Mouse (Mus musculus) CD4-positive, CD25-positive, alpha-beta regulatory T cell, adult 2 months (primary cell): ENCODE results near the gene Tmem240.
"Not testable (repeated sequence)": the region's sequence is repeated elsewhere in the genome, so short reads cannot be mapped to it uniquely, and the experiment has no call there.

Experiments
- DNase-seq: peaks from one replicate; pipeline ENCODE4 v3.0.0-alpha.2; 2012; ENCODE audit warnings: low read depth, low spot score

Tmem240 gene

DNA sequence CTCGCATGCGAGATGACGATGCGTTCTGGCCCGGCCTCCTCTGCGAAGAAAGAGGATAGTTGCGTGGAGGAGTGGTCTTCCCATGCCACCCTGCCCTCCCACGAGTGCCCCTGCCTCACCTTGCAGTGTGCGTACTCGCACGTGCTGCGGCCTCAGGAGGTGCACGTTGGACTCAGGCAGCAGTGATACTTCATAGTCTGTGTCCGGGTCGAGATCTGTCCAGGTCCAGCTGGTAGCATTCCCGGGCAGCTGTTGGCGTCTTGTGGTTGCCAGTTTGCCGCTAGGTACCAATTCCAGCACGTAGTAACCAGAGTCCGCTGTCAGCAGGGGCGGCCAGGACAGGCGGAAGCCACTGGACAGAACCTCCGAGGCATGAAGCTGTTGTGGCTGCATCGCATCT is 36.0 kb downstream of the Tmem240 start:
- DNase-seq = no peak

DNA sequence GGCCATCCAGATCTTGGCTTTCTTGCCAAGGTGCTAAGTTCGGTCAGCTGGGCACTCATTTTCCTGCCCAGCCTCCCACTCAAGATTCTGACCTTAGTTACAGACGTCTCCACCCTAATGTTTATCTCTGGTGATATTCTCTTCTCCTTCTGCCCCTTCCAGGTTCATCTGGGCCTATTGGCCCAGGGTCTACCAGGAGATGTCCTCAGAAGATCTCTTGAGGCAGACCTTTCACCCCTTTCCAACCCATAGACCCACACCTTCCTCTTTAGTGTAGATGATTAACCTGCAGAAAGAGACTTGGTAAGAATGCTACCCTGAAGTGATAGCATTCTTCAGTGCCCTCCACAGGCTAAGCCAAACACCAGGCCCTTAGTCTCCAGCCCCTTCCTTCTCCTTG is 37.1 kb downstream of the Tmem240 start:
- DNase-seq = no peak

DNA sequence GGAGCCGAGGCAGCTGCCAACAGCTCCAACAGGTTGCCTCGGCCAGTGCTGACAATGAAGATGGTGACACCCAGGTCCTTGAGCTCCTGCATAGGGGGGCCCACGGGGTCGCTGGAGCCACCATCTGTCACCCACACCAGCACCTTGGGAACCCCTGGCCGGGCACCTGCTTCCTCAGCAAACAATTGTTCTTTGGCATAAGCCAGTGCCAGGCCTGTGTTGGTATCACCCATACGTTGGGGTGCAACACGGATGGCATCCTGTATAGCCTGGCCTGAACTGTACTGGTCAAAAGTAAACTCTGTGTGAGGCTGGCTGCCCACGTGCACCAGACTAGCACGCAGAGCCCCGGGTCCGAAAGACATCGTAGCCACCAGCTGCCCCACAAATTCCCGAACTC is 38.2 kb downstream of the Tmem240 start:
- DNase-seq = no peak

DNA sequence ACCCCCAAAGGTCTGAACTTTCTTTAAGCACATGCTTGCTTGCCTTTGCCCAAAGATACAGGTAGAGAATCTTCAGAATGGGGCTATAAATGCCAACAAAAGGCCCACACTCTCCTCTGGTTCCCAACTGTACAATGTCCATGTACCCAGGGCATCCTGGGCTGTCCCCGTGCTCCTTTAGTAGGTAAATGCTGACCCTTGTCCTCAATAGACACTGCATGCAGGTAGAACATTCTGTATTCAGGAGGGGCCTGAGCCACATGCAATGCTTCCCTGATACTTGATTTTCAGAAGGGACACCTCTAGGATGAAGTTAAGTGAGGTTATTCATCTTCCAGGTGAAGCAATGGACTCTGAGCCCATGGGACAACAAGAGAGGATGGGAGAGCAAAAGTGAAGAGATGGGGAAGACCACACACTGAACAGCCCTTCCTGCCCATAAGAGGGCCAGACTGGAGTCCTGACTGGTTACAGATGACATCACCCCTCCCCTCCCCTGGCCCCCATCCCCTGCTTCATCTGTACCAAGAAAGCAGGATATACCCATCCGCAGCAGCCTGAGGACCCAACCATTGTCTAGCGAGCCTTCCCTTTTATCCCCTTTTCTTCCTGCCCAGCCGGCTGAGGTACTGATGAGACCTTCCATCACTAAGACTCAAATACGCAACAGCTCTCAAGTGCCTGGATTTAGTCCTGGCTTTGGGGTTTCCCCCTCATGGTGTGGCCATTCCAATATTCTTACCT is 38.9 kb downstream of the Tmem240 start:
- no peak for DNase-seq

DNA sequence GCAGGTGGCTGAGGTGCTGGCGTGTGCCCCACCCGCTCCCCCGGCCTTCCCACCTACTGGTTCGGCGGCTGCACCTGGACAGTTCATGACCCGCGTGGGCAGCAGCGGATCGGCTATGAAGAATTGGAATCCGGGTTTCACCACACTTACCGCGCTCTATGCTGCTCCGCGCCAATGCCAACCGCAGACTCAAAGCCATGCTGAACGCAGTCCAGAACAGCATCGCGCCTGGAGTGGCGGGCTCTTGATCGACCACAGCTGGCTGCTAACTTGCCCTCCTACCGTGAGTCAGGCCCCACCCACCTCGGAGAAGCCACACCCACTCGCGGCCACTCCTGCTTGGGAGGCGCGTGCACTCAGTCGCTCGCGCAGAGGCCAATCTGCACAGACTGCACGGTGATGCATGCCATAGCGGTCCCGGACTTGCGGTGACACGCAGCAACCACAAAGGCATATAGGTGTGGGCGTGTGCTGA is 39.7 kb downstream of the Tmem240 start, which contains the start of gene Vwa1:
Vwa1 (minus strand) TSS at position 419 of the 475 bp plus-strand sequence.
- peak; percentile 85 for DNase-seq

DNA sequence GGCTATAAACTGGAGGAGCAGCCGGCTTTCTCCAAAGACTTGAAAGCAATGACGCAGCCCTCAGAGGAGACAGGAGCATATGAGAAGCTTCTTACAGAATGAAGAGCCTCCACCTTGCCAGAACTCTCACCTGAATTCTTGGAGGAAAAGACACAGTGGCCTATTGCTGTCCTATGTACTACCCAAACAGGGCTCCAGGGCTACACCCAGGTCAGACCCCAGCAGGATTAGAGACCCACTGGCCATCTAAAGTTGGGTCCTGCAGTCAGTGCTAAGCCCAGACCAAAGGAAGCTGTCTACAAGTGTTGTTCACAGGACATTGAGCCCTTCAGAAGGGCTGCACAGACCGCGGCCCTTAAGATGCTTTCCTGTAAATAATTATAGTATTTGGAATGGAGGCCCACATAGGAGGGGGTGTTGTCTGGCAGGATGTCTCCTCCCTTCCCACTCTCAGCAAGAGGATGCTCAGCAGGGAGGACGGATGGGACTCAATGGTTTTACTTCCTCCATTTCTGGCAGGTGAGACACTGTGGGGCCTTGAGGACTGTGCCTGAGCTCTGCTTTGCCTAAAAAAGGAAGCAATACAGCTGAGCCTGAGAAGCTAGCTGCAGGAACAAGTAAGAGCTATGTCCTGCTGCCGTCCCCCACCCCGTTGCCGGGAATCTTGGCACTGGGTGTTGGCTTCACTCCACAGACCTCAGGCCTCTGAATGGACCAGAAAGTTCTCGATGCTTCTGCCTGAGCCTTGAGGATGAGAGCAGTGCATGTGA is 40.6 kb downstream of the Tmem240 start:
- DNase-seq = no peak

DNA sequence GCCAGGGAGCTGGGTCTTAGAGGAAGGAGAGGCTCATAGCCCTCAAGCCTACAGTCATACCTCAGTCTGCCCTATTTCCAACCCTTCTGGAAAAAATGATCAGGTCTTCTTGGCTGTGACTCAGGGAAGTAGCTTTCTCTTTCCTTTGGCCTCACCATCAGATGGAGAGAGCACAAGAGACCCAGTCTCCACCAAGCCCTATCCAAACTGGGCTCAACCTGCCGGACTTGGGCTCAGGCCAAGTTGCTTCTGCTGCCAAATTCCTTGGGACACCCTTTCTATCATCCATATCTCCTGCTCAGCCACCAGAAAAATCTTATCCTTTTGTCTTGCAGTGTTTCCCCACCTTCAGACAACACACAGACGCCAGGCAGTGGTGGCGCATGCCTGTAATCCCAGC is 41.3 kb downstream of the Tmem240 start:
- no peak for DNase-seq

DNA sequence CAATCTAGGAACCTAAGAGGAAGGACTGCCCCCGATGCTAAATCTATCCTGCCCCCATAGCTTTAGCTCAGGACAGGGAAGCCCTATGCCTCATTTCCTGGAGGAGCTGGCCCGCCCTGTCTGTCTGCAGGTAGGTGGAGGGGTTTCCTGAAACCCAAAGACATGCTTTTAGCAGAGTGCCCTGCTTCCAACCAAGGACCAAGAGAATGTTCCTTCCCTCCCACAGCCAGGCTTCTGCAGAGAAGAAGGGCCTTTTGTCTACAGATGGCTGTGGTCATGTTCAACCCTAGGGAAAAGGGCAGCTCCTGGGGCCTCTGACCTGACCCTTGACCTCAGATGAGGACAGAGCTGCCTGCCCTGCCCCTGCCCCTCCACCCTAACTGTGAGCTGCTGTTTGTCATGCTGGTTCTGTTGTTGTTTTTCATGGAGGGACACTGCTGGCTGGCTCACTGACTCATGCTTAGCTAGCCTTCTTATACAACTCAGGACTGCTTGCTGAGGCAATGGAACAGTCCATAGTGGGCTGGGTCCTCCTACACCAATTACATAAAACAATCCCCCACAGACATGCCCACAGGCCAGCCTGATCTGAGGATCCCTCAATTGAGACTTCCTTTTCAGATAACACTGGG is 42.2 kb downstream of the Tmem240 start:
- DNase-seq = no peak

DNA sequence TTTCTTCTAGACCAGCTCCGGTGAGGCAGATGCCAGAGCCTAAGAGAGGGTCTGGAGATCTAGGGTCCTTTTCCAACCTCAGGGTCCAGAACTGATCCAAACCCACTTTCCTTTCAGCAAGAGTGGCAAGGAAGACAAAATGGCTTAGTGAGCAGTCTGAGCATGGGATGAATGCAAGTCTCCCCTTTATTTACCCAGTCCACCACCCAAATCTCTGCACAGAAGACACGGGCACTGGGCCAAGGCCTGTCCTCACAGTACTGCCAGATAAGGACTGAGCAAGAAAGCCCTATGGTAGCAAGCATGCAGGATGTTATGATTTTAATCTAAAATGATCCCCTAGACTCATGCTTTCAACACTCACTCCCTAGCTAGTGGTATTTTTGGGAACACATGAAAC is 43.2 kb downstream of the Tmem240 start:
- no peak for DNase-seq

DNA sequence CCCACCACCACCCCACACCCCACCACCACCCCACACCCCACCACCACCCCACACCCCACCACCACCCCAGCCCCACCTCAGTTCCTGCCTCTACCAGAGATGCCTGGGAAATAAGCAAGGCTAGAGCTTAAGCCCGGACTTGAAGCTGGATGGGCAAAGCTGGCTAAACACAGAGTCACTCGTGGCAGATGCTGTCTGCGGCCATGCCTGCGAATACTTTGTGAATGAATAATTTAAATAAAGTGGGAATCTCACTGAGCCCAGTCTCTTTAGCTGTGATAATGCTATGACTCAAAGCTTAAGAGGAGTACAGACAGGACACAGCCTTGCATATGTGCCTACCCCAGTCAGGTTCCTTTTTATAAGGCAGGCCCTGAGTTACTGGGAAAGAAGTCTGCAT is 44.9 kb downstream of the Tmem240 start:
- DNase-seq = no peak

DNA sequence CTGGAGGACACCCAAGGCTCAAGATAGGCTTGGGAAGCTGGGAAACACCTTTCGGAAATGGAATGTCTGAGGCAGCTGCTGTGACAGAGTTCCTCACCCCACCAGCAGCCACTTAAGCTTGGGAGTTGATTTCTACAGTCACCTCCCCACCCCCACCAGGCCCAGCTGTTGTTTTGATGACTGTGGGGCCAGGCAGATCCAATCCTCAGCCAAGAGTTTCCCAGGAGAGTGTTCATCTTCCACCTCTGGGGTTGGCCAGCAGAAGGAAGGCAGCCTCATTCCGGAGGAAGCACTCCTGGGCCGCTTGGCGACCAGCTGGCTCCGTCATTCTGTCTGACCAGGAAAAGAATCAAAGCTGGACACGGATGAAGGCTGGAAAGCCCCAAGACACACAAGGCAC is 46.3 kb downstream of the Tmem240 start:
- no peak for DNase-seq

DNA sequence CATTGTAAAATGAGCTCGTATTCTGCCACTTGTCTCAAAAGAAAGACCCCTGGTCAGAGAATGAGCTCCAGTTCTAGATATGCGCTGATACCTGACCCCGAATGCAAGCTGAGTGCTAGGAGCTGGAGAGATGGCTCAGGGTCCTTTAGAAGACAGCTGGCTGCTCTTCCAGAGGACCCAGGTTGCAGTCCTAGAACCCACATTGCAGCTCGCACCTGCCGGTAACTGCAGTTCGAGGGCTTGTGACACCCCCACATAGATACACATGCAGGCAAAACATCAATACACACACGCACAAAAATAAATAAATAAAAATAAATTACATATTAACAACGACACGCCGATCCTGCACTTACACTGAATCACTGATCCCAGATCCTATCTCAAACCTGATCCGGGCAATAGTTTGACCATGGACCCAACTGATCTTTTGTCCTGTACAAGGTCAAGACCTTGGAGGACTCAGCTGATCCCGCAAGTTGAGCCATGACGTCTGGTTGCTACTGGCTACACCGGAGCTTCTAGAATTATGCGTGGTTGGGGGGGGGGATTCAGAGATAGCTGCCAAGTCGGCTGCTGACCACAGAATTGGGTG is 49.0 kb downstream of the Tmem240 start:
- no peak for DNase-seq

DNA sequence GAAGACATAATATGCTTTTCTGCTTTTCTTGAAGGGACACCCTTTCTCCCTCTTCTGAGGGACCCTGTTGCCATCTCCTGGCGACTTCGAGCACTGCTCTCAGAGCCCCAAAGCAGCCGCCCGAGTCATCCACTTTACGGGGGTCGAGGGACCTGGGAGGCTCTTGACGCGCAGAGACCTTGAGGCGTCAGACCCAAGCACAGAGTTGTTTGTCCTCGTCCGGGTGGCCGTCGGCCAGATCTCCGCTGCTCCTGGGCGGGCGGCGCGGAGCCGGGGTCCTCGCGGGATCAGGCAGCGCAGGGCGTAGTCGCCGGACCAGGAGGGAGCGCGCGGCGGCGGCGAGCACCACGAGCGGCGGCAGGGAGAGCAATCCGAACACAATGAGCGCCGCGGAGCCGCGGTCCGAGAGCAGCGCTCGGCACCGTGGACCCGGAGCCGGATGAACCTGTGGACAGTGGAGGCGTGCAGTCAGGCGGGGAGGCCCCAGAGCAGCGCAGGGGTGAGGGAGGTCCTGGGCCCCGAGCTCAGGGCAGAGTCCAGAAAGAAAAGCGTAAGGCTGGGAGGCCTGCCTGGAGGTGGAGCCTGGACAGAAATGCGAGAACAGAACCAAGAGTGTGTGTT is 49.6 kb downstream of the Tmem240 start:
- DNase-seq = peak; percentile 73

DNA sequence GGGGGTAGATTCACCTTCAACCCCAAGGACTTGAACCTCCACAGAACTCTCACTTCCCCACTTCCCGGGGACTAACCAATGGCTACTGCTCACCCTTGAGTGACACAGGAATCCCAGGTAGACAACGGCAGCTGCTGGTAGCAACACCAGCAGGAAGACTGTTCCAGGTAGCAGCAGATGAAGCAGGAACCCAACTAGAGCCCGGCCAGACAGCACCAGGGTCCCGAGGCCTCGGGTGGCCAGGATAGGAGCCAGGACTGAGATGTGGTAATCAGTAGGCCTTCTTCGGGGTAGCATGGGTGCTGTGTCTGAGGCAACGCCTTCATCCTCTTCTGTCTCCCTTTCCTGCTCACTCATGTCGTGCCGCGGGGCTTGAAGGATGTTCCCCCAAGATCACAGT is 50.6 kb downstream of the Tmem240 start:
- DNase-seq = no peak

DNA sequence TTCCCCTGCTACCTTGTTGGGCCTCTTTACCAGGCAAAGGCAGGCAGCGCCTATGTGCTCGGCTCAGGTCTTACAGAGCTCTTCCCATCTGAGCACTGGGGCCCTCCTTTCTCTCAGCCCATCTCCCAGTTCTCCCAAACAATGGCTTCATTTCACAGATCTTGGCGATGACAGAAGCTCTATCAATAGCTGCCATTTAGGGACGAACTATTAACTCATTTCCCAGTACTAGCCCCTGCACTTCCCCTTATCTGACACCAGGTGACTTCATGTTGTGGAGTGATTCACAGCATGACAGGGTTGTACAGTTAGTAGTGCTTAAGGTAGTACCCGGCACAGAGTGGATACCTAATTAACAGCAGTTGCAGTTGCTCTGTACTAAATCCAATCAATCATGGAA is 51.2 kb downstream of the Tmem240 start, which contains the start of gene Tmem88b:
Tmem88b (minus strand) TSS at position 56 of the 400 bp plus-strand sequence.
- no peak for DNase-seq

DNA sequence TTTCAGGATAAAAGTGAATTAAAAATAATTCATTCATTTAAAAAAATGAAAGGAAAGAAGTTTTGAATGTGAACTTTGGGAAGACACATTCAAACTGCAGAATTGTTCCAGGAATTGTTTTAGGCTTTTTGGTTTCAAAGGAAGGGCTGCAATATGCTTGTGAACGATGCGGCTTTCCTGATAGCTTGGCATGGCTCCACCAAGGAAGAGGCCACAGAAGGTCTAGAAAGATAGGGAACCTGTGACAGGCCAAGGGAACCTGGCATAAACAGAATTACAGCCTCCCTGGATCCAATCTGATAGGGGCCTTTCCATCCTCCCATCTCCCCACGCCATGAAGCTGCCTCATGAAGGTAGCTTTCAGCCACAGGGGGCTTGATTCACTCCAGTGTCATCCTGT is 53.7 kb downstream of the Tmem240 start:
- no peak for DNase-seq

DNA sequence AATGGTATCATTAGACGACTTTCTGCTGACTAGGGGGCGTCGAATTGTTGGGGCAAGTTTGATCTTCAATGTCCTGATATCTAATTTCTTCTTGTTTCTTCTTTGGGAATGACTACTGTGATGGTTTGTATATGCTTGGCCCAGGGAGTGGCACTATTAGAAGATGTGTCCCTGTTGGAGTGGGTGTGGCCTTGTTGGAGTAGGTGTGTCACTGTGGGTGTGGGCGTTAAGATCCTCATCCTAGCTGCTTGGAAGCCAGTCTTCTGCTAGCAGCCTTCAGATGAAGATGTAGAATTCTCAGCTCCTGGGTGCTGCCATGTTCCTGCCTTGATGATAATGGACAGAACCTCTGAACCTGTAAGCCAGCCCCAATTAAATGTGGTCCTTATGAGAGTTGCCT is 54.2 kb downstream of the Tmem240 start:
- DNase-seq = not testable (repeated sequence)

DNA sequence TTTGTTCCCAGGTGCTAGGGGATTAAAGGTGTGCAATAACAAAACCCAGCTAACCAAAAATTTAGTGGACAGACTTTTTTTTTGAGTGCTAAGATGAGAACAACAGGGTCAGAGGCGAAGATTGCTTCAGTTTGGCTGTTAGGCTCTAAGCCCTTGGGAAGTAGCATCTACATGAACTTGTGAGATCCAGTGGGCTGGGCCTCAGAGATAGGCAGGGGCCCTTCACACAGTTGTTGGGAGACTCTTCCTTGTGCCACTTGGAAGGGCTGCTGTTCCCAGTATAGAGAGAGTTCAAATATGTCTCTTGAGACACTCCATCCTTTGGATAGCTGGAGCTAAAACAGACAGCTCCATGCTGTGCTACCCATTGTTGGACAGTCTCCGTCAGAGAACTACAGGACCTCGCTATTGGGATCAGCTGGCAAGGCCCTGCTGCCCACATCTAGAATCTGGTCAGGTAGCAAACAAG is 55.5 kb downstream of the Tmem240 start, which contains the start of gene Ankrd65:
Ankrd65 (plus strand) TSS at position 419 of the 469 bp plus-strand sequence.
- no peak for DNase-seq
